Mouse (Mus musculus) midbrain, embryonic 14.5 days (tissue): Measurements from ENCODE around the gene Mettl5. TPM values are rescaled to one million over a fixed set of nuclear protein-coding genes. Genes with fewer than 3 reads are reported as not detected.
"Not testable (repeated sequence)": the region's sequence is repeated elsewhere in the genome, so short reads cannot be mapped to it uniquely, and the experiment has no call there.

Experiments
- ATAC-seq: fragments of 200-750 bp; cut with Nextera tagmentation; 2 replicates; pipeline ENCODE4 v1.8.0; 2017; ENCODE audit warnings: moderate number of reproducible peaks, moderate library complexity; ENCODE audit not compliant: low FRiP score, low TSS enrichment
- DNase-seq: peaks from one replicate; pipeline ENCODE4 v3.0.0-alpha.2; 2015
- H3K27ac ChIP-seq: fragments of 300-500 bp; sonication (generic); replicated peaks from 2 replicates; pipeline ENCODE4 v1.5.1; 2014; ENCODE audit warnings: mild to moderate bottlenecking, low read depth, low read length, moderate library complexity
- H3K27me3 ChIP-seq: fragments of 300-500 bp; sonication (generic); 2 replicates; pipeline ENCODE4 v1.6.1; 2014; ENCODE audit warnings: low read length, control low read depth, mixed read lengths; ENCODE audit not compliant: control insufficient read depth, insufficient read depth
- H3K36me3 ChIP-seq: fragments of 300-500 bp; sonication (generic); 2 replicates; pipeline ENCODE4 v1.6.1; 2014; ENCODE audit warnings: low read length, control low read depth; ENCODE audit not compliant: control insufficient read depth, insufficient read depth
- H3K4me1 ChIP-seq: fragments of 300-500 bp; sonication (generic); 2 replicates; pipeline ENCODE4 v1.6.1; 2014; ENCODE audit warnings: mild to moderate bottlenecking, antibody characterized with exemption, low read length, control low read depth; ENCODE audit not compliant: control insufficient read depth, insufficient read depth
- H3K4me2 ChIP-seq: fragments of 300-500 bp; sonication (generic); 2 replicates; pipeline ENCODE4 v1.6.1; 2014; ENCODE audit warnings: mild to moderate bottlenecking, low read length, moderate library complexity
- H3K4me3 ChIP-seq: fragments of 300-500 bp; sonication (generic); replicated peaks from 2 replicates; pipeline ENCODE4 v1.5.1; 2014; ENCODE audit warnings: low read depth, low read length
- H3K9ac ChIP-seq: fragments of 300-500 bp; sonication (generic); replicated peaks from 2 replicates; pipeline ENCODE4 v1.6.1; 2014; ENCODE audit warnings: mild to moderate bottlenecking, low read length, moderate library complexity
- H3K9me3 ChIP-seq: fragments of 300-500 bp; sonication (generic); 2 replicates; pipeline ENCODE4 v1.6.1; 2016; ENCODE audit warnings: low read length, control low read depth, mixed read lengths; ENCODE audit not compliant: control insufficient read depth
- WGBS: fragments of 180-500 bp; shearing (Covaris S2); extraction: QIAGEN DNeasy Blood & Tissue Kit; methylation state at CpG from one replicate; pipeline ENCODE4 v1.1.7; 2014; 5-methylcytosine and 5-hydroxymethylcytosine counted together
- polyA plus RNA-seq: library from polyadenylated mRNA; unstranded; fragments of >200 nt; fragmentation: Nextera tagmentation; extraction: Ambion mirVana; gene quantifications from 2 replicates; pipeline ENCODE4 v1.2.1, GENCODE M21; 2014

Mettl5 gene
- 27.7 and 29.7 TPM in 2 replicates for polyA plus RNA-seq

- WGBS, result 2% methylated on average over 45 of the region's 45 CpGs
- no peaks in the 10 kb centered on the region for H3K9me3 ChIP-seq
- peak within 1 kb of the TSS; percentile 53 for H3K4me3 ChIP-seq
- DNase-seq, result peak; percentile 92
- H3K36me3 ChIP-seq, result no peaks in the 10 kb centered on the region
- peaks cover 4% of the 10 kb centered on the region; the same call in 1 of the 2 replicates for H3K4me1 ChIP-seq
- 0 out of 2 replicates have a peak within 1 kb of the TSS, but pooled peaks have one; percentile 53 for H3K27ac ChIP-seq
- no peaks in the 10 kb centered on the region for H3K27me3 ChIP-seq
- peak within 1 kb of the TSS; percentile 63 for H3K9ac ChIP-seq
- H3K4me2 ChIP-seq, result peak within 1 kb of the TSS; percentile 65
- peak; percentile 89 for ATAC-seq
These were observed at the start of gene Mettl5 for GRCm38 (mm10) chr2:69885451-69886305. Gene Mettl5 (minus strand): TSS chr2:69885615.

GRCm38 (mm10) chr2:69924943-69925342 is 39.5 kb upstream of the Mettl5 start:
- no peak overlapping the region for H3K27ac ChIP-seq
- H3K9ac ChIP-seq, result no peak overlapping the region
- H3K36me3 ChIP-seq, result peaks cover 35% of the 10 kb centered on the region
- ATAC-seq (no peak), DNase-seq (no peak)
- H3K4me2 ChIP-seq, result no peak overlapping the region
- WGBS, result 90% methylated on average over 3 of the region's 3 CpGs
- no peaks in the 10 kb centered on the region for H3K9me3 ChIP-seq
- H3K4me1 ChIP-seq, result no peaks in the 10 kb centered on the region
- no peak overlapping the region for H3K4me3 ChIP-seq
- no peaks in the 10 kb centered on the region for H3K27me3 ChIP-seq

GRCm38 (mm10) chr2:69917301-69917700 is 31.9 kb upstream of the Mettl5 start:
- no peaks in the 10 kb centered on the region for H3K27me3 ChIP-seq
- H3K4me3 ChIP-seq, result no peak overlapping the region
- ATAC-seq (no peak), DNase-seq (no peak)
- H3K4me2 ChIP-seq, result no peak overlapping the region
- WGBS, result 95% methylated on average over 3 of the region's 3 CpGs
- no peak overlapping the region for H3K9ac ChIP-seq
- H3K4me1 ChIP-seq, result no peaks in the 10 kb centered on the region
- no peak overlapping the region for H3K27ac ChIP-seq
- H3K9me3 ChIP-seq, result no peaks in the 10 kb centered on the region
- H3K36me3 ChIP-seq, result peaks cover 34% of the 10 kb centered on the region

GRCm38 (mm10) chr2:69912801-69913200 is 27.4 kb upstream of the Mettl5 start:
- Histone ChIP-seq H3K27me3 (no peaks in the 10 kb centered on the region), H3K9ac (no peak overlapping the region), H3K36me3 (peaks cover 12% of the 10 kb centered on the region), H3K9me3 (no peaks in the 10 kb centered on the region), H3K27ac (no peak overlapping the region), H3K4me3 (no peak overlapping the region), H3K4me1 (no peaks in the 10 kb centered on the region), H3K4me2 (no peak overlapping the region)
- DNase-seq (no peak), ATAC-seq (no peak)
- 44% methylated on average over 2 of the region's 2 CpGs for WGBS

GRCm38 (mm10) chr2:69907394-69907793 is 22.0 kb upstream of the Mettl5 start:
- H3K27ac ChIP-seq, H3K9me3 ChIP-seq, H3K36me3 ChIP-seq, H3K9ac ChIP-seq, H3K4me2 ChIP-seq, ATAC-seq, H3K27me3 ChIP-seq, H3K4me3 ChIP-seq, DNase-seq, H3K4me1 ChIP-seq: not testable (repeated sequence)
- 90% methylated on average over 4 of the region's 4 CpGs for WGBS

- Histone ChIP-seq H3K36me3 (peaks cover 8% of the 10 kb centered on the region), H3K27ac (no peak overlapping the region), H3K27me3 (no peaks in the 10 kb centered on the region), H3K9ac (no peak overlapping the region), H3K4me3 (no peak overlapping the region), H3K4me1 (peaks cover 9% of the 10 kb centered on the region; the same call in 1 of the 2 replicates), H3K4me2 (no peak overlapping the region), H3K9me3 (no peaks in the 10 kb centered on the region)
- DNase-seq (no peak), ATAC-seq (no peak)
- WGBS, result 97% methylated on average over 3 of the region's 3 CpGs
These were observed 18.1 kb upstream of the Mettl5 start for GRCm38 (mm10) chr2:69903541-69903940.

GRCm38 (mm10) chr2:69897618-69898575 is 12.5 kb upstream of the Mettl5 start:
- Histone ChIP-seq H3K36me3 (peaks cover 8% of the 10 kb centered on the region), H3K27me3 (no peaks in the 10 kb centered on the region), H3K9me3 (no peaks in the 10 kb centered on the region), H3K4me2 (peak overlapping the region; percentile 63), H3K4me3 (peak overlapping the region; percentile 98), H3K27ac (peak overlapping the region; percentile 93), H3K9ac (peak overlapping the region; percentile 99), H3K4me1 (peaks cover 10% of the 10 kb centered on the region; the same call in 1 of the 2 replicates)
- peak; percentile 62 for ATAC-seq
- peak; percentile 64 for DNase-seq
- WGBS, result under 1% methylated on average over 55 of the region's 55 CpGs

- Histone ChIP-seq H3K9ac (peak within 1 kb of the TSS; percentile 99), H3K27me3 (no peaks in the 10 kb centered on the region), H3K4me2 (peak within 1 kb of the TSS; percentile 63), H3K4me1 (peaks cover 10% of the 10 kb centered on the region; the same call in 1 of the 2 replicates), H3K27ac (peak within 1 kb of the TSS; percentile 93), H3K4me3 (peak within 1 kb of the TSS; percentile 98), H3K9me3 (no peaks in the 10 kb centered on the region), H3K36me3 (peaks cover 7% of the 10 kb centered on the region)
- ATAC-seq (peak; percentile 99), DNase-seq (peak; percentile 97)
- WGBS, result under 1% methylated on average over 60 of the region's 65 CpGs
These were observed 11.7 kb upstream of the Mettl5 start, which contains the start of gene Ubr3 for GRCm38 (mm10) chr2:69897039-69897617. Gene Ubr3 (plus strand): TSS chr2:69897246.
